Mouse (Mus musculus): Measurements from ENCODE around the gene Glrb. TPM values are rescaled to one million over a fixed set of nuclear protein-coding genes. Genes with fewer than 3 reads are reported as not detected.

Gene Glrb
- polyA plus RNA-seq, 1 experiment, result 278 TPM

GRCm38 (mm10) chr3:80883601-80884000 is 29.9 kb downstream of the Glrb start:
- Histone ChIP-seq H3K4me1 (ENCODE audit: control insufficient read depth, insufficient read depth, low read length) (no peaks in the 10 kb centered on the region), H3K4me3 (ENCODE audit: insufficient read depth, low read depth, low read length) (no peak overlapping the region), H3K27ac (ENCODE audit: insufficient read depth, low read depth, low read length) (no peak overlapping the region)
- 94% methylated on average over 6 of the region's 6 CpGs for WGBS
- TF ChIP-seq CTCF (IDR thresholded peaks at IDR 0.05; ENCODE audit: insufficient read depth, low read depth, low read length) (no peak), POLR2A (IDR thresholded peaks at IDR 0.05; ENCODE audit: insufficient read depth, low read depth, low read length) (no peak)

GRCm38 (mm10) chr3:80880660-80881293 is 32.7 kb downstream of the Glrb start:
- WGBS, result 90% methylated on average over 6 of the region's 6 CpGs
- Histone ChIP-seq H3K4me1 (ENCODE audit: control insufficient read depth, insufficient read depth, low read length) (no peaks in the 10 kb centered on the region), H3K27ac (ENCODE audit: insufficient read depth, low read depth, low read length) (no peak overlapping the region), H3K4me3 (ENCODE audit: insufficient read depth, low read depth, low read length) (no peak overlapping the region)
- TF ChIP-seq CTCF (IDR thresholded peaks at IDR 0.05; ENCODE audit: insufficient read depth, low read depth, low read length), result no peak
- TF ChIP-seq POLR2A (IDR thresholded peaks at IDR 0.05; ENCODE audit: insufficient read depth, low read depth, low read length), result no peak

DNA sequence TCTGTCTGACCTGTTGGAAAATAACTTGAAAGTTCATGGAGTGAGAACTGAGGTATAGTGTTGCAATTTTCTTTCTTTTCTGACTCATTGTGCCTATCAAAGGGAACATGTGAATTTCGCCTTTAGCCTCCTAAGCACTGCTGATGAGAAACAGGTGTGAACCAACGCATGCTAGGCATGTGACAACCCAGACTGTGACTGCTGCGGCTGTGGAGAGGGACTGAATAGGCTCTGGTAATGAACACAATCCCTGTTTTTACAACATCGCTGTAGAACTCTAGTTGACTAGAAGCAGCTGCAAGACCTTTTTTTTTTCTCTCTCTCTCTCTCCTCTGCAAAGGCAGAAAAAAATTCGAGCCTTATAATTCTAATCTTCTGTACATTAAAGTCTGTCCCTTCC is 34.9 kb downstream of the Glrb start:
- WGBS, result 19% methylated on average over 5 of the region's 5 CpGs
- TF ChIP-seq CTCF (IDR thresholded peaks at IDR 0.05; ENCODE audit: insufficient read depth, low read depth, low read length), result no peak
- TF ChIP-seq POLR2A (IDR thresholded peaks at IDR 0.05; ENCODE audit: insufficient read depth, low read depth, low read length), result no peak
- 0 out of 2 replicates have a peak overlapping the region, but pooled peaks have one; percentile 12 for H3K27ac ChIP-seq (ENCODE audit: insufficient read depth, low read depth, low read length)

GRCm38 (mm10) chr3:80874690-80875353 is 38.6 kb downstream of the Glrb start:
- TF ChIP-seq POLR2A (IDR thresholded peaks at IDR 0.05; ENCODE audit: insufficient read depth, low read depth, low read length) (no peak), CTCF (IDR thresholded peaks at IDR 0.05; ENCODE audit: insufficient read depth, low read depth, low read length) (no peak)
- WGBS, result 84% methylated on average over 7 of the region's 7 CpGs
- Histone ChIP-seq H3K4me1 (ENCODE audit: control insufficient read depth, insufficient read depth, low read length) (no peaks in the 10 kb centered on the region), H3K27ac (ENCODE audit: insufficient read depth, low read depth, low read length) (no peak overlapping the region), H3K4me3 (ENCODE audit: insufficient read depth, low read depth, low read length) (no peak overlapping the region)

More for the DNA sequence above, 34.9 kb downstream of the Glrb start:
- Histone ChIP-seq H3K4me3 (ENCODE audit: insufficient read depth, low read depth, low read length) (no peak overlapping the region), H3K4me1 (ENCODE audit: control insufficient read depth, insufficient read depth, low read length) (no peaks in the 10 kb centered on the region)

DNA sequence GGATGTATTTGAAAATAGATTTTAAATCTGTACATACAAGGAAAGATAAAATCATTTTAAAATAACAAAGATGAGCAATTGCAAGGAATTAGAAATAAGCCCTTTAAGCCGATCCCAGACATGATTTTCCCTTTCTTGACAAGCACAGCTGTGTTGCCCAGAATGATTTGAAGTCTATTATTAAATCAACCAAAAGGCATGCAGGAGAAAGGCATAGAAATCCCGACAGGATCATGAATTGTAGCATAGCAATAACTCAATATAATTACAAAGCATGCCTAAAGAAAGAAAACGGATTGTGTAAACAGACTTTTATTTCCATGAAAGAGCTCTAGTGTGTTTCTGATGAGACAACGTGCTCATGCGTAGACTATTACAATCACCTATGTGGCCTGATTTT is 39.4 kb downstream of the Glrb start:
- TF ChIP-seq CTCF (IDR thresholded peaks at IDR 0.05; ENCODE audit: insufficient read depth, low read depth, low read length) (no peak), POLR2A (IDR thresholded peaks at IDR 0.05; ENCODE audit: insufficient read depth, low read depth, low read length) (no peak)
- no peak overlapping the region for H3K4me3 ChIP-seq (ENCODE audit: insufficient read depth, low read depth, low read length)
- 31% methylated on average over 5 of the region's 5 CpGs for WGBS
- H3K4me1 ChIP-seq (ENCODE audit: control insufficient read depth, insufficient read depth, low read length), result no peaks in the 10 kb centered on the region
- no peak overlapping the region for H3K27ac ChIP-seq (ENCODE audit: insufficient read depth, low read depth, low read length)

DNA sequence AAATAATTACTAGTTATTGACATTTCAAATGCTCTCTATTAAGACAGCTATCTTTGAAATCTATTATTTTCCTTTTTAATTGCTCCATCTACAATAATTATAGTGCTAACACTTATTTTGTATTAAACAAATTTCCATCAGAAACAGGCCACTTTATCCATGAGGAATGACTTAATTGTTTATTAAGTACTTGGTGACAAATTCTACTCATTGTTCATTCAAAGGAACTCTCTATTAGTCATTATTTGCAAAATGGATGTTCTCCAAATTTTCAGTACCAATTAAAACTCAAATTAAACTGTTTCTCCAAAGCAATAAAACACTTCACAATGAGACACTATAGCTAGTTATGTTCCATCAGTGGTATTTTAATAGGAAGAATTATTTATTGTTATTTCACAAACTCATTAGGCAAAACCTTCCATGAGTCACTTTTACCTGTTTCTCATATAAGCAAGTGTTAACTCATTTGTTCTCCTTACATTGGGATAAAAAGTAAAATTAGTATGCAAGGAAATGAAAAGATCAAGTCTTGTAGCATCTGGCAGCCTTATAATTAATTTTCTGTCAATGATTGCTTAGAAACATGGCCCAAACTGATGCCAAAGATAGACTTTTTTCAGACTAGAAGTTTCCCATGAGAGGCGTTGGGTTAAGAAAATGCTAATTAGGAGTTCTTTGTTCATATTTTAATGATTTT is 41.8 kb downstream of the Glrb start:
- Histone ChIP-seq H3K4me1 (ENCODE audit: control insufficient read depth, insufficient read depth, low read length) (peaks cover 5% of the 10 kb centered on the region; the same call in 1 of the 2 replicates), H3K4me3 (ENCODE audit: insufficient read depth, low read depth, low read length) (no peak overlapping the region), H3K27ac (ENCODE audit: insufficient read depth, low read depth, low read length) (no peak overlapping the region)
- TF ChIP-seq CTCF (IDR thresholded peaks at IDR 0.05; ENCODE audit: insufficient read depth, low read depth, low read length) (no peak), POLR2A (IDR thresholded peaks at IDR 0.05; ENCODE audit: insufficient read depth, low read depth, low read length) (no peak)
- WGBS, result 66% methylated on average over 1 of the region's 1 CpGs

GRCm38 (mm10) chr3:80867328-80867727 is 46.1 kb downstream of the Glrb start:
- no peak overlapping the region for H3K4me3 ChIP-seq (ENCODE audit: insufficient read depth, low read depth, low read length)
- WGBS, result 50% methylated on average over 3 of the region's 3 CpGs
- peaks cover 6% of the 10 kb centered on the region; the same call in 1 of the 2 replicates for H3K4me1 ChIP-seq (ENCODE audit: control insufficient read depth, insufficient read depth, low read length)
- peak overlapping the region; percentile 64 for H3K27ac ChIP-seq (ENCODE audit: insufficient read depth, low read depth, low read length)
- TF ChIP-seq CTCF (IDR thresholded peaks at IDR 0.05; ENCODE audit: insufficient read depth, low read depth, low read length) (no peak), POLR2A (IDR thresholded peaks at IDR 0.05; ENCODE audit: insufficient read depth, low read depth, low read length) (no peak)

GRCm38 (mm10) chr3:80852912-80853507 is 60.5 kb downstream of the Glrb start:
- no peak for TF ChIP-seq POLR2A (IDR thresholded peaks at IDR 0.05; ENCODE audit: insufficient read depth, low read depth, low read length)
- no peak for TF ChIP-seq CTCF (IDR thresholded peaks at IDR 0.05; ENCODE audit: insufficient read depth, low read depth, low read length)
- no peaks in the 10 kb centered on the region for H3K4me1 ChIP-seq (ENCODE audit: control insufficient read depth, insufficient read depth, low read length)
- H3K4me3 ChIP-seq (ENCODE audit: insufficient read depth, low read depth, low read length), result no peak overlapping the region
- WGBS, result 90% methylated on average over 3 of the region's 3 CpGs
- no peak overlapping the region for H3K27ac ChIP-seq (ENCODE audit: insufficient read depth, low read depth, low read length)
